8 mouse cellular contexts compared by ENCODE assay signal in the genomic region with DNA sequence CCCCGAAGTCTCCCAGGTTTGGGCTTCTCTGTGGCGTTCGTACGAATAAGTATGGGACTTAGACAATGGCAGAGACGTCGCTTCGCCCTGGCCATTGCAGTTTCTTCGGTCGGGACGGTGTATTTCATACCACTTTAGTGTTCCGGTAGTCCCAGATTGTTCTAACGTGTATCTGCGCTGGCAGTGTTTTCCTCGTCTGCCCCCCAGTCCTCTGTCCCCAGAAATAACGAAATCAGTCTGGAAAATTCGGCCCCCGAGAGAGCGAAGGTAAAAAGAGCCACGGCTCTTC. TPM values are rescaled to one million over a fixed set of nuclear protein-coding genes. Genes with fewer than 3 reads are reported as not detected.
DNase-seq lines count a peak whose midpoint lies in the region; ATAC-seq and TF ChIP-seq lines count a peak whose summit lies in the region.

No protein-coding gene starts in this region.

- H3K27me3 ChIP-seq in ES-Bruce4 (ENCODE audit: control insufficient read depth, insufficient read depth, low read length, poor library complexity, severe bottlenecking) = no peaks in the 10 kb centered on the region
- no peaks in the 10 kb centered on the region for H3K27me3 ChIP-seq in heart, embryonic 15.5 days
- H3K27me3 ChIP-seq in liver, embryonic 16.5 days (ENCODE audit: control insufficient read depth, insufficient read depth, low read depth, low read length) = no peaks in the 10 kb centered on the region

- peak overlapping the region; percentile 86 for H3K9ac ChIP-seq in ES-Bruce4 (ENCODE audit: low read depth, poor library complexity, severe bottlenecking)
- peak overlapping the region; percentile 91 for H3K9ac ChIP-seq in heart, embryonic 15.5 days
- H3K9ac ChIP-seq in liver, embryonic 16.5 days (ENCODE audit: low read depth, low read length) = peak overlapping the region; percentile 93

- TF ChIP-seq EP300 in ES-Bruce4 (IDR thresholded peaks at IDR 0.05; ENCODE audit: insufficient read depth, low read depth, low read length) = no peak

- TF ChIP-seq CTCF in ES-Bruce4 (IDR thresholded peaks at IDR 0.05; ENCODE audit: low read depth, low read length) = no peak

- H3K36me3 ChIP-seq in ES-Bruce4 (ENCODE audit: control insufficient read depth, insufficient read depth, low read length, poor library complexity, severe bottlenecking) = peaks cover 15% of the 10 kb centered on the region
- no peaks in the 10 kb centered on the region for H3K36me3 ChIP-seq in heart, embryonic 15.5 days
- no peaks in the 10 kb centered on the region for H3K36me3 ChIP-seq in liver, embryonic 16.5 days (ENCODE audit: control insufficient read depth, insufficient read depth)

- peak overlapping the region; percentile 57 for H3K27ac ChIP-seq in ES-Bruce4 (ENCODE audit: insufficient read depth, low read length)
- peak overlapping the region; percentile 90 for H3K27ac ChIP-seq in heart, embryonic 15.5 days
- H3K27ac ChIP-seq in liver, embryonic 16.5 days (ENCODE audit: low read length) = peak overlapping the region; percentile 89

- H3K4me1 ChIP-seq in ES-Bruce4 (ENCODE audit: control insufficient read depth, insufficient read depth, low read length) = peaks cover 7% of the 10 kb centered on the region
- peaks cover 24% of the 10 kb centered on the region for H3K4me1 ChIP-seq in heart, embryonic 15.5 days (replicated peaks)
- H3K4me1 ChIP-seq in liver, embryonic 16.5 days (ENCODE audit: control insufficient read depth, low read depth, low read length) = peaks cover 17% of the 10 kb centered on the region

- ATAC-seq in heart, embryonic 15.5 days (replicated peaks; ENCODE audit: insufficient number of reproducible peaks, insufficient read depth, low FRiP score, low read depth) = 0 out of 2 replicates have a peak, but pooled peaks have one; percentile 0
- ATAC-seq in liver, embryonic 16.5 days (ENCODE audit: low read depth) = no peak
- ATAC-seq in activated CD4-positive, CD25-positive, alpha-beta regulatory T cell, adult 4 months = no peak

- peak; percentile 8 for DNase-seq in heart, adult 8-10 months (ENCODE audit: low spot score)
- DNase-seq in heart, postnatal 36 days = no peak
- DNase-seq in layer of hippocampus, postnatal 10 days (ENCODE audit: low spot score in 2 of 2) = no peak
- no peak for DNase-seq in left cerebral cortex, adult 8-10 months (ENCODE audit: low spot score in 2 of 2)

- peak overlapping the region; percentile 70 for H3K4me2 ChIP-seq in heart, embryonic 15.5 days
- peak overlapping the region; percentile 73 for H3K4me2 ChIP-seq in liver, embryonic 16.5 days (ENCODE audit: low read depth, low read length)

- intact Hi-C loops in heart, postnatal 36 days (cut with DNase I) = loop anchor here (2.0 kb wide), 1 partner anchor 96 kb away; a partner anchor contains a TSS

- H3K9me3 ChIP-seq in ES-Bruce4 (replicated peaks; ENCODE audit: control insufficient read depth, insufficient read depth, low read length, poor library complexity, severe bottlenecking) = no peaks in the 10 kb centered on the region
- no peaks in the 10 kb centered on the region for H3K9me3 ChIP-seq in heart, embryonic 15.5 days (replicated peaks)
- no peaks in the 10 kb centered on the region for H3K9me3 ChIP-seq in liver, embryonic 16.5 days (replicated peaks; ENCODE audit: control insufficient read depth, low read length)

- H3K4me3 ChIP-seq in ES-Bruce4 (ENCODE audit: low read depth, low read length) = peak overlapping the region; percentile 94
- peak overlapping the region; percentile 84 for H3K4me3 ChIP-seq in heart, embryonic 15.5 days
- peak overlapping the region; percentile 99 for H3K4me3 ChIP-seq in liver, embryonic 16.5 days (ENCODE audit: low read depth, low read length)

- WGBS in heart, embryonic 15.5 days = under 1% methylated on average over 19 of the region's 19 CpGs
- WGBS in liver, embryonic 16.5 days (ENCODE audit: insufficient replicate concordance) = under 1% methylated on average over 19 of the region's 19 CpGs

- TF ChIP-seq POLR2A in ES-Bruce4 (IDR thresholded peaks at IDR 0.05; ENCODE audit: insufficient read depth, low read length) = no peak

RNA-seq across cellular contexts. Expression of a gene that starts 0.5 kb away (rescaled TPM):
- 10 to 100 TPM in 3 of 4 experiments, 1 to 10 TPM in 1; 8.9 to 15.3 (median 12.2) TPM for total RNA-seq in heart, adult 8-10 months (2022)
- total RNA-seq in heart, postnatal 36 days (2021) = 10 to 100 TPM in 1 of 2 experiments, 1 to 10 TPM in 1; 10.0 to 10.7 TPM
- 78.4 and 85.7 TPM in 2 replicates for polyA plus RNA-seq in ES-Bruce4 (2011; ENCODE audit: insufficient read depth, insufficient read length, low read depth, missing spikeins)
- 49.1 and 51.7 TPM in 2 replicates for polyA plus RNA-seq in heart, embryonic 15.5 days (2015; fragmentation: Nextera tagmentation; extraction: Ambion mirVana)
- polyA plus RNA-seq in liver, embryonic 16.5 days (2015; fragmentation: Nextera tagmentation; extraction: Ambion mirVana) = 21.9 and 24.4 TPM in 2 replicates
- total RNA-seq in layer of hippocampus, postnatal 10 days (2021) = 10 to 100 TPM; 41.6 to 43.0 TPM
- polyA plus RNA-seq in activated CD4-positive, CD25-positive, alpha-beta regulatory T cell, adult 4 months (2017; shearing (Covaris generic)) = 10 to 100 TPM; 55.7 to 72.3 TPM
- 10 to 100 TPM; 36.5 to 44.1 (median 37.5) TPM for total RNA-seq in left cerebral cortex, adult 8-10 months (2022)
